Mouse (Mus musculus) hindbrain, postnatal 0 days (tissue): ENCODE measurements around the gene Gmppa. TPM values are rescaled to one million over a fixed set of nuclear protein-coding genes. Genes with fewer than 3 reads are reported as not detected.

Experiments used
- ATAC-seq: fragments of 200-750 bp; cut with Nextera tagmentation; 2 replicates; pipeline ENCODE4 v1.8.0; 2017; ENCODE audit warnings: mild to moderate bottlenecking, moderate TSS enrichment, moderate library complexity
- DNase-seq: peaks from one replicate; pipeline ENCODE4 v3.0.0-alpha.2; 2015; ENCODE audit warnings: low spot score
- H3K27ac ChIP-seq: fragments of 300-500 bp; sonication (generic); 2 replicates; pipeline ENCODE4 v1.5.1; 2014; ENCODE audit warnings: mild to moderate bottlenecking
- H3K27me3 ChIP-seq: fragments of 300-500 bp; sonication (generic); 2 replicates; pipeline ENCODE4 v1.6.1; 2014; ENCODE audit warnings: low read length, mixed read lengths; ENCODE audit not compliant: insufficient read depth
- H3K36me3 ChIP-seq: fragments of 300-500 bp; sonication (generic); 2 replicates; pipeline ENCODE4 v1.6.1; 2014; ENCODE audit warnings: low read length, mixed read lengths; ENCODE audit not compliant: insufficient read depth
- H3K4me1 ChIP-seq: fragments of 300-500 bp; sonication (generic); 2 replicates; pipeline ENCODE4 v1.6.1; 2014; ENCODE audit warnings: antibody characterized with exemption, low read length, mixed read lengths; ENCODE audit not compliant: insufficient read depth
- H3K4me2 ChIP-seq: fragments of 300-500 bp; sonication (generic); 2 replicates; pipeline ENCODE4 v1.6.1; 2014; ENCODE audit warnings: low read depth, mild to moderate bottlenecking, low read length, moderate library complexity, mixed read lengths
- H3K4me3 ChIP-seq: fragments of 300-500 bp; sonication (generic); 2 replicates; pipeline ENCODE4 v1.5.1; 2014; ENCODE audit warnings: low read length
- H3K9ac ChIP-seq: fragments of 300-500 bp; sonication (generic); replicated peaks from 2 replicates; pipeline ENCODE4 v1.6.1; 2014; ENCODE audit warnings: mild to moderate bottlenecking, low read length, moderate library complexity, mixed read lengths
- H3K9me3 ChIP-seq: fragments of 300-500 bp; sonication (generic); 2 replicates; pipeline ENCODE4 v1.6.1; 2016; ENCODE audit warnings: low read length, mixed read lengths
- CTCF ChIP-seq: IDR thresholded peaks from 2 replicates; pipeline ENCODE4 v1.5.1; 2016; ENCODE audit warnings: antibody characterized with exemption, control low read depth, low read depth
- WGBS: fragments of 180-500 bp; shearing (Covaris S2); extraction: QIAGEN DNeasy Blood & Tissue Kit; methylation state at CpG from one replicate; pipeline ENCODE4 v1.1.7; 2014; 5-methylcytosine and 5-hydroxymethylcytosine counted together
- polyA plus RNA-seq: library from polyadenylated mRNA; unstranded; fragments of >200 nt; fragmentation: Nextera tagmentation; extraction: Ambion mirVana; gene quantifications from 2 replicates; pipeline ENCODE4 v1.2.1, GENCODE M21; 2015
- total RNA-seq: library from RNA; depleted of rRNA; stranded (reverse); fragments of >200 nt; gene quantifications from 2 replicates; pipeline ENCODE4 v1.2.3, GENCODE M21; 2014

Gene Gmppa
- total and polyA plus RNA-seq, 2 experiments from 2014 or later: 63.1 to 88.0 TPM

- peak within 1 kb of the TSS; percentile 33 for H3K4me3 ChIP-seq
- no peaks in the 10 kb centered on the region for H3K36me3 ChIP-seq
- peaks cover 30% of the 10 kb centered on the region for H3K4me1 ChIP-seq
- peak within 1 kb of the TSS; percentile 45 for H3K9ac ChIP-seq
- H3K9me3 ChIP-seq: no peaks in the 10 kb centered on the region
- peaks cover 22% of the 10 kb centered on the region for H3K27me3 ChIP-seq
- DNase-seq: peak; percentile 56
- peak within 1 kb of the TSS; percentile 36; the same call in 1 of the 2 replicates for H3K27ac ChIP-seq
- 2% methylated on average over 35 of the region's 35 CpGs for WGBS
- TF ChIP-seq CTCF: no peak
- peak within 1 kb of the TSS; percentile 66 for H3K4me2 ChIP-seq
- ATAC-seq: no peak
Measured at GRCm38 (mm10) chr1:75450314-75451005, 14.7 kb downstream of the Gmppa start, which contains the start of gene Asic4. Gene Asic4, plus strand, starts transcription at chr1:75450436.

GRCm38 (mm10) chr1:75451900-75452299, 16.2 kb downstream of the Gmppa start:
- no peak for ATAC-seq
- WGBS: 49% methylated on average over 5 of the region's 5 CpGs
- H3K4me3 ChIP-seq: no peak overlapping the region

GRCm38 (mm10) chr1:75455433-75455832, 19.7 kb downstream of the Gmppa start:
- Histone ChIP-seq H3K4me3 (no peak overlapping the region), H3K9me3 (no peaks in the 10 kb centered on the region), H3K36me3 (no peaks in the 10 kb centered on the region), H3K27ac (no peak overlapping the region), H3K9ac (no peak overlapping the region), H3K4me1 (peaks cover 17% of the 10 kb centered on the region), H3K4me2 (no peak overlapping the region), H3K27me3 (peaks cover 4% of the 10 kb centered on the region; the same call in 1 of the 2 replicates)
- no peak for TF ChIP-seq CTCF
- ATAC-seq (no peak), DNase-seq (no peak)
- 84% methylated on average over 3 of the region's 3 CpGs for WGBS

More at GRCm38 (mm10) chr1:75451900-75452299, 16.2 kb downstream of the Gmppa start:
- peaks cover 21% of the 10 kb centered on the region; the same call in 1 of the 2 replicates for H3K27me3 ChIP-seq
- H3K4me1 ChIP-seq: peaks cover 22% of the 10 kb centered on the region
- H3K36me3 ChIP-seq: no peaks in the 10 kb centered on the region
- no peak for DNase-seq
- H3K9ac ChIP-seq: no peak overlapping the region
- peak overlapping the region; percentile 66; the same call in 1 of the 2 replicates for H3K4me2 ChIP-seq
- TF ChIP-seq CTCF: no peak
- no peaks in the 10 kb centered on the region for H3K9me3 ChIP-seq
- peak overlapping the region; percentile 36; the same call in 1 of the 2 replicates for H3K27ac ChIP-seq

- Histone ChIP-seq H3K27ac (no peak overlapping the region), H3K36me3 (no peaks in the 10 kb centered on the region), H3K4me1 (peaks cover 14% of the 10 kb centered on the region), H3K4me2 (no peak overlapping the region), H3K4me3 (no peak overlapping the region), H3K9ac (no peak overlapping the region), H3K27me3 (peaks cover 4% of the 10 kb centered on the region; the same call in 1 of the 2 replicates), H3K9me3 (no peaks in the 10 kb centered on the region)
- TF ChIP-seq CTCF: no peak
- 13% methylated on average over 5 of the region's 5 CpGs for WGBS
- DNase-seq (peak; percentile 35), ATAC-seq (0 out of 2 replicates have a peak, but pooled peaks have one; percentile 39)
Measured at GRCm38 (mm10) chr1:75455948-75456347, 20.2 kb downstream of the Gmppa start.

- Histone ChIP-seq H3K4me1 (peaks cover 14% of the 10 kb centered on the region), H3K27me3 (0 out of 2 replicates have a peak, but pooled peaks cover 4% of the 10 kb centered on the region), H3K4me3 (no peak overlapping the region), H3K36me3 (no peaks in the 10 kb centered on the region), H3K9me3 (no peaks in the 10 kb centered on the region), H3K4me2 (no peak overlapping the region), H3K9ac (no peak overlapping the region), H3K27ac (no peak overlapping the region)
- DNase-seq (peak; percentile 50), ATAC-seq (no peak)
- WGBS: 14% methylated on average over 14 of the region's 14 CpGs
- TF ChIP-seq CTCF: peak; percentile 61
Measured at GRCm38 (mm10) chr1:75456746-75457564, 21.2 kb downstream of the Gmppa start.

GRCm38 (mm10) chr1:75457710-75458024, 21.9 kb downstream of the Gmppa start:
- ATAC-seq (0 out of 2 replicates have a peak, but pooled peaks have one; percentile 2), DNase-seq (no peak)
- Histone ChIP-seq H3K9me3 (no peaks in the 10 kb centered on the region), H3K27me3 (0 out of 2 replicates have a peak, but pooled peaks cover 4% of the 10 kb centered on the region), H3K4me1 (peaks cover 14% of the 10 kb centered on the region), H3K4me3 (no peak overlapping the region), H3K36me3 (no peaks in the 10 kb centered on the region), H3K4me2 (0 out of 2 replicates have a peak overlapping the region, but pooled peaks have one; percentile 49), H3K9ac (no peak overlapping the region), H3K27ac (no peak overlapping the region)
- 17% methylated on average over 8 of the region's 10 CpGs for WGBS
- no peak for TF ChIP-seq CTCF
